Mouse (Mus musculus) kidney, embryonic 15.5 days (tissue): ENCODE measurements around the gene Sox6. TPM values are rescaled to one million over a fixed set of nuclear protein-coding genes. Genes with fewer than 3 reads are reported as not detected.
A peak's percentile ranks its signal among the peaks of the same experiment; 100 is the strongest.
"Not testable (repeated sequence)": the region's sequence is repeated elsewhere in the genome, so short reads cannot be mapped to it uniquely, and the experiment has no call there.

Experiments
- ATAC-seq: fragments of 200-750 bp; cut with Nextera tagmentation; replicated peaks from 2 replicates; pipeline ENCODE4 v1.8.0; 2017; ENCODE audit warnings: moderate TSS enrichment; ENCODE audit not compliant: low FRiP score
- H3K27ac ChIP-seq: fragments of 300-500 bp; sonication (generic); 2 replicates; pipeline ENCODE4 v1.5.1; 2015; ENCODE audit warnings: mild to moderate bottlenecking, inconsistent platforms
- H3K27me3 ChIP-seq: fragments of 300-500 bp; sonication (generic); 2 replicates; pipeline ENCODE4 v1.6.1; 2015; ENCODE audit warnings: inconsistent platforms
- H3K36me3 ChIP-seq: fragments of 300-500 bp; sonication (generic); 2 replicates; pipeline ENCODE4 v1.6.1; 2015; ENCODE audit warnings: inconsistent platforms
- H3K4me1 ChIP-seq: fragments of 300-500 bp; sonication (generic); 2 replicates; pipeline ENCODE4 v1.6.1; 2015; ENCODE audit warnings: inconsistent platforms
- H3K4me2 ChIP-seq: fragments of 300-500 bp; sonication (generic); 2 replicates; pipeline ENCODE4 v1.6.1; 2015; ENCODE audit warnings: moderate library complexity, mild to moderate bottlenecking, inconsistent platforms
- H3K4me3 ChIP-seq: fragments of 300-500 bp; sonication (generic); replicated peaks from 2 replicates; pipeline ENCODE4 v1.5.1; 2015; ENCODE audit warnings: mild to moderate bottlenecking, inconsistent platforms
- H3K9ac ChIP-seq: fragments of 300-500 bp; sonication (generic); 2 replicates; pipeline ENCODE4 v1.6.1; 2015; ENCODE audit warnings: mild to moderate bottlenecking, inconsistent platforms
- H3K9me3 ChIP-seq: fragments of 300-500 bp; sonication (generic); replicated peaks from 2 replicates; pipeline ENCODE4 v1.6.1; 2016; ENCODE audit warnings: inconsistent platforms
- WGBS: fragments of 180-500 bp; shearing (Covaris S2); methylation state at CpG from one replicate; pipeline ENCODE4 v1.1.7; 2015; ENCODE audit warnings: mixed read lengths; 5-methylcytosine and 5-hydroxymethylcytosine counted together
- polyA plus RNA-seq: library from polyadenylated mRNA; unstranded; fragments of >200 nt; fragmentation: Nextera tagmentation; extraction: Ambion mirVana; gene quantifications from 2 replicates; pipeline ENCODE4 v1.2.1, GENCODE M21; 2015

Sox6 gene
- 20.2 and 23.0 TPM in 2 replicates for polyA plus RNA-seq

- H3K9ac ChIP-seq, result peak within 1 kb of the TSS; percentile 28; the same call in 1 of the 2 replicates
Observed at GRCm38 (mm10) chr7:116038511-116038910, at the start of gene Sox6. TSS of gene Sox6 (minus strand) at chr7:116038796.

GRCm38 (mm10) chr7:116084366-116084765 is 45.8 kb upstream of the Sox6 start, which contains the start of gene Gm4353:
TSS of gene Gm4353 (minus strand) at chr7:116084635.
- 97% methylated on average over 11 of the region's 11 CpGs for WGBS
- ATAC-seq, H3K4me1 ChIP-seq: not testable (repeated sequence)

More at GRCm38 (mm10) chr7:116038511-116038910, at the start of gene Sox6:
- H3K36me3 ChIP-seq, result no peaks in the 10 kb centered on the region
- peaks cover 46% of the 10 kb centered on the region for H3K4me1 ChIP-seq
- no peak for ATAC-seq
- peaks cover 87% of the 10 kb centered on the region for H3K27me3 ChIP-seq
- peak within 1 kb of the TSS; percentile 97 for H3K4me2 ChIP-seq
- no peak within 1 kb of the TSS for H3K27ac ChIP-seq
- H3K4me3 ChIP-seq, result peak within 1 kb of the TSS; percentile 51
- under 1% methylated on average over 11 of the region's 11 CpGs for WGBS
- no peaks in the 10 kb centered on the region for H3K9me3 ChIP-seq

GRCm38 (mm10) chr7:116060739-116061138 is 22.1 kb upstream of the Sox6 start:
- Histone ChIP-seq H3K27me3 (no peaks in the 10 kb centered on the region), H3K4me1 (no peaks in the 10 kb centered on the region), H3K4me3 (no peak overlapping the region), H3K4me2 (no peak overlapping the region), H3K9ac (no peak overlapping the region), H3K36me3 (no peaks in the 10 kb centered on the region), H3K27ac (no peak overlapping the region), H3K9me3 (no peaks in the 10 kb centered on the region)
- whole genome bisulfite sequencing, result 54% methylated on average over 1 of the region's 1 CpGs
- ATAC-seq, result no peak

More at GRCm38 (mm10) chr7:116084366-116084765, 45.8 kb upstream of the Sox6 start, which contains the start of gene Gm4353:
- H3K36me3 ChIP-seq, H3K4me3 ChIP-seq, H3K9me3 ChIP-seq, H3K27me3 ChIP-seq, H3K4me2 ChIP-seq, H3K9ac ChIP-seq, H3K27ac ChIP-seq: not testable (repeated sequence)

- Histone ChIP-seq H3K36me3 (no peaks in the 10 kb centered on the region), H3K4me1 (peaks cover 33% of the 10 kb centered on the region), H3K9me3 (no peaks in the 10 kb centered on the region), H3K9ac (peak overlapping the region; percentile 14; the same call in 1 of the 2 replicates), H3K4me3 (peak overlapping the region; percentile 51), H3K27ac (no peak overlapping the region), H3K27me3 (peaks cover 71% of the 10 kb centered on the region), H3K4me2 (peak overlapping the region; percentile 97)
- no peak for ATAC-seq
- 24% methylated on average over 15 of the region's 15 CpGs for WGBS
Observed at GRCm38 (mm10) chr7:116040470-116041019, 1.9 kb upstream of the Sox6 start.

GRCm38 (mm10) chr7:116039538-116040466 is 1.2 kb upstream of the Sox6 start:
- peak overlapping the region; percentile 51 for H3K4me3 ChIP-seq
- under 1% methylated on average over 48 of the region's 48 CpGs for WGBS
- ATAC-seq, result peak; percentile 84
- peak overlapping the region; percentile 28 for H3K9ac ChIP-seq
- no peaks in the 10 kb centered on the region for H3K36me3 ChIP-seq
- peaks cover 33% of the 10 kb centered on the region for H3K4me1 ChIP-seq
- peaks cover 76% of the 10 kb centered on the region for H3K27me3 ChIP-seq
- peak overlapping the region; percentile 97 for H3K4me2 ChIP-seq
- H3K9me3 ChIP-seq, result no peaks in the 10 kb centered on the region
- H3K27ac ChIP-seq, result 0 out of 2 replicates have a peak overlapping the region, but pooled peaks have one; percentile 3

GRCm38 (mm10) chr7:116039196-116039537 is 571 bp upstream of the Sox6 start, which contains the start of gene 1110004F10Rik:
TSS of gene 1110004F10Rik (plus strand) at chr7:116039397.
- Histone ChIP-seq H3K27ac (0 out of 2 replicates have a peak within 1 kb of the TSS, but pooled peaks have one; percentile 3), H3K4me1 (peaks cover 40% of the 10 kb centered on the region), H3K9me3 (no peaks in the 10 kb centered on the region), H3K36me3 (no peaks in the 10 kb centered on the region), H3K9ac (peak within 1 kb of the TSS; percentile 28), H3K4me3 (peak within 1 kb of the TSS; percentile 51), H3K27me3 (peaks cover 82% of the 10 kb centered on the region), H3K4me2 (peak within 1 kb of the TSS; percentile 97)
- 2% methylated on average over 11 of the region's 11 CpGs for WGBS
- peak; percentile 22 for ATAC-seq

- Histone ChIP-seq H3K27me3 (peaks cover 89% of the 10 kb centered on the region), H3K27ac (no peak overlapping the region), H3K4me2 (peak overlapping the region; percentile 97), H3K9ac (no peak overlapping the region), H3K9me3 (no peaks in the 10 kb centered on the region), H3K4me3 (peak overlapping the region; percentile 51), H3K4me1 (peaks cover 49% of the 10 kb centered on the region), H3K36me3 (no peaks in the 10 kb centered on the region)
- WGBS, result 1% methylated on average over 13 of the region's 13 CpGs
- no peak for ATAC-seq
Observed at GRCm38 (mm10) chr7:116038024-116038423, 572 bp downstream of the Sox6 start.

- 24% methylated on average over 18 of the region's 18 CpGs for WGBS
- H3K9ac ChIP-seq, result no peak overlapping the region
- H3K36me3 ChIP-seq, result no peaks in the 10 kb centered on the region
- peaks cover 57% of the 10 kb centered on the region for H3K4me1 ChIP-seq
- no peak overlapping the region for H3K4me2 ChIP-seq
- H3K4me3 ChIP-seq, result 0 out of 2 replicates have a peak overlapping the region, but pooled peaks have one; percentile 13
- peaks cover 82% of the 10 kb centered on the region for H3K27me3 ChIP-seq
- no peak for ATAC-seq
- H3K9me3 ChIP-seq, result no peaks in the 10 kb centered on the region
- H3K27ac ChIP-seq, result no peak overlapping the region
Observed at GRCm38 (mm10) chr7:116036591-116037555, 1.7 kb downstream of the Sox6 start.

GRCm38 (mm10) chr7:116035504-116035903 is 3.1 kb downstream of the Sox6 start:
- no peak for ATAC-seq
- peaks cover 68% of the 10 kb centered on the region for H3K4me1 ChIP-seq
- peaks cover 78% of the 10 kb centered on the region for H3K27me3 ChIP-seq
- H3K4me2 ChIP-seq, result no peak overlapping the region
- H3K36me3 ChIP-seq, result no peaks in the 10 kb centered on the region
- no peak overlapping the region for H3K4me3 ChIP-seq
- no peak overlapping the region for H3K9ac ChIP-seq
- 53% methylated on average over 4 of the region's 4 CpGs for WGBS
- no peak overlapping the region for H3K27ac ChIP-seq
- no peaks in the 10 kb centered on the region for H3K9me3 ChIP-seq

GRCm38 (mm10) chr7:116034282-116034758 is 4.3 kb downstream of the Sox6 start:
- Histone ChIP-seq H3K36me3 (no peaks in the 10 kb centered on the region), H3K9me3 (no peaks in the 10 kb centered on the region), H3K27ac (peak overlapping the region; percentile 74), H3K27me3 (peaks cover 80% of the 10 kb centered on the region), H3K4me3 (peak overlapping the region; percentile 60), H3K4me2 (peak overlapping the region; percentile 98), H3K9ac (peak overlapping the region; percentile 48), H3K4me1 (peaks cover 58% of the 10 kb centered on the region)
- ATAC-seq, result peak; percentile 33
- under 1% methylated on average over 25 of the region's 25 CpGs for WGBS
